Mouse (Mus musculus) cortical plate, adult 2 months (tissue): ENCODE measurements around the gene Gclm.

Experiments used
- CTCF ChIP-seq: fragments of 200-500 bp; IDR thresholded peaks from 2 replicates; pipeline ENCODE4 v1.5.1; 2011; ENCODE audit warnings: mild to moderate bottlenecking, control low read depth, low read length; ENCODE audit not compliant: insufficient read depth; ENCODE audit errors: extremely low read depth
- POLR2A ChIP-seq: fragments of 200-500 bp; IDR thresholded peaks from 2 replicates; pipeline ENCODE4 v1.6.1; 2011; ENCODE audit warnings: mild to moderate bottlenecking, low read length, control low read depth; ENCODE audit not compliant: insufficient read depth; ENCODE audit errors: extremely low read depth

DNA sequence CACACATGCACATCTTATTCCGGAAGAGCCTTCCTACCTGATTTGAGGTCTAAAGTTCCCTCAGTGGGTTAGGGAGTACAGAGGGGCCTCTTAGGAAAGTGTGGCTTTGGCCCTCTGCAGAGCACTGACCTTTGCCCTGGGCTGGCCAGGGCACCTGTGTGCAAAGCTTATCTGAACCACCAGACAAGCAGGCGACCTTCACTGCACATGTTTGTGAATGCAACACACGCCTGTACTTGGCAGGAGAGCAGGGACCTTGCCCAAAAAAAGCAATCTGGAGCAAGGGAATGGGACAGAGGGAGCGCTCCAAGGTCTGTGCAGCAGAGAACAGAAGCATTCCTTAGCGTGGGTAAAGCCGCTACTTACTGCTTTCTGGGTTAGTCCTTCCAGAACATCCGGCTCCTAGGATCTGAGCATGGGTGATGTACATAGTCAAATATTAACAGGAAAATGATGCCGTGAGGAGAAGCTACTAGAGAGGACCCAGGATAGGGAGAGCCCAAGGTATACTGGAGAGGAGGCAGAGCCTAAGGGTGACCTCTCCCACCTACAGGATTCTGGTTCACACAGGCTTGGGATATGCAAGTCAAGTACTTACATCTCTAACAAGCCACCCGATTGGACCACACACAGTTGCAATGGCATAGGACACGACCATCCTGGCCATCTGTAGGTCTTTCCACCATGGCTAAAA, 67.7 kb downstream of the Gclm start:
- no peak for TF ChIP-seq CTCF
- TF ChIP-seq POLR2A: no peak
